Mouse (Mus musculus): Measurements from ENCODE around the gene Slc9a1.

Gene Slc9a1

GRCm38 (mm10) chr4:133442194-133442593, 72.7 kb downstream of the Slc9a1 start:
- no peak for DNase-seq

- no peak for DNase-seq
Observed at GRCm38 (mm10) chr4:133443085-133443484, 73.6 kb downstream of the Slc9a1 start.

- no peak for DNase-seq
Observed at GRCm38 (mm10) chr4:133445727-133446126, 76.2 kb downstream of the Slc9a1 start.

DNA sequence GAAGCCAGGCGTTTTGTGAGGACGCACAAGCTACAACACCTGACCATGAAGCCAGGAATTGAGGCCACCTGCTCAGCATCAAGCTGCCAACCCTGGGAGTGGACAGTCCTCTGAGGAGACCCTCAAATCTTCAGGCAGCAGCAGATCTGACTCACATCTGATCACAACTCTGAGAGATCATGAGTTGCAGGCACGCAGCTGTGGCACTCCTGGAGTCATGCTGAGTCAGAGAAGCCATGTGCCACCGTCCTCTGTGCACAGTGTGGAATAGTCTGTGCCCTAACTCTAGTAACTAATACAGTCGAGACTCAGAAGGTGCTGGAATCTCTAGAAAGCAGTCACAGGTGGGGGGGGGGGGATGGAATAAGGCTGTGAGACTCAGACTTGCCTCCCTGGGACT, 77.9 kb downstream of the Slc9a1 start:
- DNase-seq, result no peak

- no peak for DNase-seq
Observed at GRCm38 (mm10) chr4:133447967-133448366, 78.5 kb downstream of the Slc9a1 start.

GRCm38 (mm10) chr4:133448708-133449388, 79.3 kb downstream of the Slc9a1 start:
- no peak for DNase-seq

GRCm38 (mm10) chr4:133449726-133450125, 80.2 kb downstream of the Slc9a1 start:
- DNase-seq, result peak; percentile 67 to 74

DNA sequence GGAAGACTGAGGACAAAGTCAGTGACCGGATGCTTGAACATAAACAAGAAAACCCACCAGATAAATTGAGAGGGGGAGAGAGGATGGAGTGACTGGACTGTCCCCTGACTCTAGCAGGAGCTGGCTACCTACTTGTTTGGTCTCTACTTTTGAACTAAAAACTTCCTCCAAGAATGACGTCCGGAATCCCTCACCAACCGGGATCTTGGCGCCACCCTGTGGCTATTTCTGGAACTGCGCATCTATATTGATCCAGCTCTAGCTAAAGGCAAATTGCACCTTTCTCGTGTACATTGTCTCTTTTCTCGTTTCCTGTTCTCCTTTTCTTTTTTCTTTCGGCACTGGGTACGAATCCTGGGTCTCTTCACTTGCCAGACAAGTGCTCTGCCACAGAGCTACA, 82.0 kb downstream of the Slc9a1 start:
- DNase-seq, result peak; percentile 91 to 92

GRCm38 (mm10) chr4:133452433-133452832, 82.9 kb downstream of the Slc9a1 start:
- DNase-seq, result no peak

- DNase-seq, result no peak
Observed at GRCm38 (mm10) chr4:133458044-133458443, 88.5 kb downstream of the Slc9a1 start.

DNA sequence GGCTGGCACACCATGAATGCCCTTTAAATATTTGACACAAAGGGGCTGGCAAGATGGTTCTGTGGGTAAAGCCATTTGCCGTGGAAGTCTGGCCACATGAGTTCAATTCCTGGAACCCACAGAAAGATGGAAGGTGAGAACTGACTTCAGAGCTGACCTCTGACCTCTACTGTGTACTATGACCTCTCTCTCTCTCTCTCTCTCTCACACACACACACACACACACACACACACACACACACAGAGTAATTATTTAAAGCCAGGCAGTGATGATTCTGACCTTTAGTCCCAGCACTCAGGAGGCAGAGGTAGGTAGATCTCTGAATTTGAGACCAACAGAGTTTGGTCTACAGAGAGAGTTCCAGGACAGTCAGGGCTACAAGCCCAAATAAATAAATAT, 90.5 kb downstream of the Slc9a1 start:
- DNase-seq, result no peak

DNA sequence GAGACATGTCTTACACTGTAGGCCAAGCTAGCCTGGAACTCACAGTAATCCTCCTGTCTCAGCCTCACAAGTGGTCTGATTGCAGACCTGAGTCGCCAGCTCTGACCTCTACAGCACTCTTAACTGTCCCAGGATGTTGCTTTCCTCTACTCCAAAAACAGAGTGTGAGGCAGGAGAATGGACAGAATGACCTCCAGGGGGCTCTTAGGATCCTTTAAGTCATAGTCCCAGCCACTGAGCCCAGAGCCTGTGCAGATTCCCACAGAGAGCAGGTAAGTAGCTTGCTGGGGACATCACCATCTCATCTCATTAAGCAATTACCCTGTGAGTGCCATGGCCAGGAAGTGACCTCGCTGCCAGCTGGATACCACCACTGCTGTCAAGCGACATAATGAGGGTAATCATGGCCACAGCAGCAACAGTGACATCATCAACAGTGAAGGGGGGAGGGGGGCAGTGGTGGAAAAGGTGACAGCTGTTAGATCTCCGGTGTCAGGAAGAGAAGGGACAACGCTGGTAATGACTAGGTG, 91.4 kb downstream of the Slc9a1 start:
- no peak for DNase-seq

DNA sequence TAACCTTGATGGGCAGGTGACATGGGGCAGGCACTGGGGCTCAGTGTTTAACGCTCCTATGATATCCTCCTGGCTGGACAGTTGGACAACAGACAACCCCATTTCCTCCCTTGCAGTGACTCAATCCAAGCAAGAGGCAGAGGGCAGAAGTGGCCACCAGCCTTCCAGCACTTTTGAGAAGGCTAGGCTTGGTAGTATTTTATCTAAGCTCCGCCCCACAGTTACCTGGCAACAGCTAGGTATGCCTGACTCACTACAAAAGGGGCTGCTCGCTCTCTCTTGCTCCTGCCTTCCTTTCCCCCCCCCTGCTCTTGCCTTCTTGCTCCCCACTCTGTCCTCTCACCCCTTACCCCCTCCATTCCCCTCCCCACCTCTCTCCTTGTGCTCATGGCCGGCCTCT, 91.9 kb downstream of the Slc9a1 start:
- DNase-seq, result no peak

GRCm38 (mm10) chr4:133463184-133463583, 93.7 kb downstream of the Slc9a1 start:
- no peak for DNase-seq

DNA sequence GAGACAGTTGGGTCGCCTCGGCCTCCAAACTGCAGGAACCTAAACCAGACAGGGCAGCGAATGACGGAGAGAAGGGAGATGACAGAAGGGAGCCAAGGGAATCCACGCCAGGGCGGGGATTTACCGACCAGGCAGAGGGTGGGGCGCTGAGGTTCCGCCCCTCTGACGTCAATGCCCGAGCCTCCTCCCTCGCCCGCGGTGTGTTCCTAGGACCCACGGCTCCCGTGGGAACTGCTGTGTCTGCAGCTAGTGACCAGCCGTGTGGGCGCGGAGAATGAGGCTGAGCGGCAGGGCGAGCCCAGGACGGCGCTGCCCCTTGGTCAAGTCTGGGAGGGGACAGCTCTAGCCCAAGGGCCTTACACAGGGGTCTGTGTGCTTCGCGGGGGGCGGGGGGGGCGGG, 98.6 kb downstream of the Slc9a1 start:
- peak; percentile 80 to 81 for DNase-seq

- DNase-seq, result no peak
Observed at GRCm38 (mm10) chr4:133469122-133469521, 99.6 kb downstream of the Slc9a1 start.

GRCm38 (mm10) chr4:133471135-133471821, 101.8 kb downstream of the Slc9a1 start:
- no peak for DNase-seq

Data from B cell, adult 2 months (primary cell).